Mouse (Mus musculus) kidney, adult 2 months (tissue): ENCODE data around the gene Nat8f1.

Experiments used
- CTCF ChIP-seq: fragments of 200-500 bp; conservative IDR thresholded peaks from 2 replicates; pipeline ENCODE4 v1.5.1; 2011; ENCODE audit warnings: low read depth, mild to moderate bottlenecking, control low read depth, low read length, moderate library complexity, mixed read lengths; ENCODE audit not compliant: insufficient read depth, insufficient read length
- POLR2A ChIP-seq: fragments of 200-500 bp; IDR thresholded peaks from one replicate; pipeline ENCODE4 v1.6.1; 2011; ENCODE audit warnings: low read depth, low read length, control low read depth

- TF ChIP-seq POLR2A (no peak), CTCF (no peak)
Observed at GRCm38 (mm10) chr6:85942469-85942868, 27.0 kb upstream of the Nat8f1 start.
